Mouse (Mus musculus) heart, embryonic 14.5 days (tissue): ENCODE data around the gene Dclre1b. TPM values are rescaled to one million over a fixed set of nuclear protein-coding genes. Genes with fewer than 3 reads are reported as not detected.

Source experiments
- ATAC-seq: fragments of 200-750 bp; cut with Nextera tagmentation; 2 replicates; pipeline ENCODE4 v1.8.0; 2017; ENCODE audit warnings: low read depth, moderate TSS enrichment; ENCODE audit not compliant: insufficient number of reproducible peaks, insufficient read depth, low FRiP score
- H3K27ac ChIP-seq, 2 experiments: fragments of 200-500 bp in 1 of 2; fragments of 300-500 bp in 1 of 2; sonication (generic) in 1 of 2; replicated peaks in 1 of 2; 2 replicates each; pipeline ENCODE4 v1.5.1; 2012 to 2014; ENCODE audit warnings: low read depth in 2 of 2, low read length in 2 of 2, control low read depth in 1 of 2, mild to moderate bottlenecking in 1 of 2, mixed read lengths in 1 of 2; ENCODE audit not compliant: control insufficient read depth in 1 of 2, insufficient read depth in 1 of 2
- H3K27me3 ChIP-seq: fragments of 300-500 bp; sonication (generic); 2 replicates; pipeline ENCODE4 v1.6.1; 2014; ENCODE audit warnings: mild to moderate bottlenecking, low read length, control low read depth; ENCODE audit not compliant: control insufficient read depth, insufficient read depth
- H3K36me3 ChIP-seq: fragments of 300-500 bp; sonication (generic); 2 replicates; pipeline ENCODE4 v1.6.1; 2014; ENCODE audit warnings: mild to moderate bottlenecking, control low read depth, low read length, mixed read lengths; ENCODE audit not compliant: control insufficient read depth, insufficient read depth
- H3K4me1 ChIP-seq, 2 experiments: fragments of 200-500 bp in 1 of 2; fragments of 300-500 bp in 1 of 2; sonication (generic) in 1 of 2; 2 replicates each; pipeline ENCODE4 v1.6.1; 2012 to 2014; ENCODE audit warnings: low read length in 2 of 2, control low read depth in 1 of 2, mixed read lengths in 1 of 2; ENCODE audit not compliant: control insufficient read depth in 2 of 2, insufficient read depth in 2 of 2
- H3K4me2 ChIP-seq: fragments of 300-500 bp; sonication (generic); 2 replicates; pipeline ENCODE4 v1.6.1; 2014; ENCODE audit warnings: mild to moderate bottlenecking, low read length
- H3K4me3 ChIP-seq, 2 experiments: fragments of 200-500 bp in 1 of 2; fragments of 300-500 bp in 1 of 2; sonication (generic) in 1 of 2; 2 replicates each; pipeline ENCODE4 v1.5.1; 2012 to 2014; ENCODE audit warnings: low read length in 2 of 2, mild to moderate bottlenecking in 2 of 2, control low read depth in 1 of 2, low read depth in 1 of 2, moderate library complexity in 1 of 2; ENCODE audit not compliant: control insufficient read depth in 1 of 2, insufficient read depth in 1 of 2
- H3K9ac ChIP-seq: fragments of 300-500 bp; sonication (generic); 2 replicates; pipeline ENCODE4 v1.6.1; 2014; ENCODE audit warnings: mild to moderate bottlenecking, low read length
- H3K9me3 ChIP-seq: fragments of 300-500 bp; sonication (generic); 2 replicates; pipeline ENCODE4 v1.6.1; 2016; ENCODE audit warnings: low read length, control low read depth; ENCODE audit not compliant: control insufficient read depth
- WGBS: fragments of 180-500 bp; shearing (Covaris S2); extraction: QIAGEN DNeasy Blood & Tissue Kit; methylation state at CpG from one replicate; pipeline ENCODE4 v1.1.7; 2014; 5-methylcytosine and 5-hydroxymethylcytosine counted together
- polyA plus RNA-seq: library from polyadenylated mRNA; unstranded; fragments of >200 nt; fragmentation: Nextera tagmentation; extraction: Ambion mirVana; gene quantifications from 2 replicates; pipeline ENCODE4 v1.2.1, GENCODE M21; 2014

Dclre1b gene
- 19.8 and 23.6 TPM in 2 replicates for polyA plus RNA-seq

- H3K27me3 ChIP-seq, result no peaks in the 10 kb centered on the region
- peak within 1 kb of the TSS; percentile 88 to 89 for H3K27ac ChIP-seq
- peaks cover 0 to 11% of the 10 kb centered on the region in 2 experiments; a peak in 3 of 4 replicates for H3K4me1 ChIP-seq
- no peaks in the 10 kb centered on the region for H3K9me3 ChIP-seq
- ATAC-seq, result peak; percentile 95
- peaks cover 42% of the 10 kb centered on the region for H3K36me3 ChIP-seq
- peak within 1 kb of the TSS; percentile 88 for H3K4me2 ChIP-seq
- H3K4me3 ChIP-seq, result peak within 1 kb of the TSS; percentile 77 to 79
- under 1% methylated on average over 58 of the region's 70 CpGs for WGBS
- H3K9ac ChIP-seq, result peak within 1 kb of the TSS; percentile 84
These were observed at the start of gene Dclre1b, which contains the start of the genes Ap4b1 and Gm43064 for GRCm38 (mm10) chr3:103808891-103809798. Gene Dclre1b, minus strand, starts transcription at chr3:103809444. Gene Ap4b1, plus strand, starts transcription at chr3:103809520. Gene Gm43064, plus strand, starts transcription at chr3:103809573.

GRCm38 (mm10) chr3:103857977-103858563, 48.8 kb upstream of the Dclre1b start:
- H3K4me1 ChIP-seq, result peaks cover 6 to 8% of the 10 kb centered on the region in 2 experiments; a peak in 2 of 4 replicates
- no peaks in the 10 kb centered on the region for H3K9me3 ChIP-seq
- no peak overlapping the region for H3K27ac ChIP-seq
- no peaks in the 10 kb centered on the region for H3K36me3 ChIP-seq
- no peak overlapping the region for H3K9ac ChIP-seq
- WGBS, result 84% methylated on average over 6 of the region's 6 CpGs
- no peaks in the 10 kb centered on the region for H3K27me3 ChIP-seq
- ATAC-seq, result no peak
- H3K4me3 ChIP-seq, result no peak overlapping the region
- H3K4me2 ChIP-seq, result no peak overlapping the region

GRCm38 (mm10) chr3:103857036-103857805, 48.0 kb upstream of the Dclre1b start:
- 83% methylated on average over 7 of the region's 7 CpGs for WGBS
- no peak for ATAC-seq
- H3K4me1 ChIP-seq, result peaks cover 6 to 8% of the 10 kb centered on the region in 2 experiments; a peak in 2 of 4 replicates
- H3K4me3 ChIP-seq, result no peak overlapping the region
- H3K9ac ChIP-seq, result no peak overlapping the region
- H3K27me3 ChIP-seq, result no peaks in the 10 kb centered on the region
- no peaks in the 10 kb centered on the region for H3K36me3 ChIP-seq
- H3K9me3 ChIP-seq, result no peaks in the 10 kb centered on the region
- H3K27ac ChIP-seq, result no peak overlapping the region
- no peak overlapping the region for H3K4me2 ChIP-seq

GRCm38 (mm10) chr3:103853804-103854203, 44.6 kb upstream of the Dclre1b start:
- Histone ChIP-seq H3K4me1 (no peaks in the 10 kb centered on the region), H3K27ac (no peak overlapping the region), H3K36me3 (no peaks in the 10 kb centered on the region), H3K4me2 (no peak overlapping the region), H3K9ac (no peak overlapping the region), H3K9me3 (no peaks in the 10 kb centered on the region), H3K4me3 (no peak overlapping the region), H3K27me3 (no peaks in the 10 kb centered on the region)
- 57% methylated on average over 8 of the region's 8 CpGs for WGBS
- no peak for ATAC-seq

- no peaks in the 10 kb centered on the region for H3K36me3 ChIP-seq
- no peak overlapping the region for H3K27ac ChIP-seq
- WGBS, result 68% methylated on average over 3 of the region's 3 CpGs
- H3K27me3 ChIP-seq, result no peaks in the 10 kb centered on the region
- no peaks in the 10 kb centered on the region for H3K4me1 ChIP-seq
- no peaks in the 10 kb centered on the region for H3K9me3 ChIP-seq
- ATAC-seq, result no peak
- no peak overlapping the region for H3K4me3 ChIP-seq
- H3K4me2 ChIP-seq, result no peak overlapping the region
- H3K9ac ChIP-seq, result no peak overlapping the region
These were observed 43.5 kb upstream of the Dclre1b start for GRCm38 (mm10) chr3:103852565-103853299.

GRCm38 (mm10) chr3:103851882-103852281, 42.6 kb upstream of the Dclre1b start:
- no peak overlapping the region for H3K4me2 ChIP-seq
- 80% methylated on average over 8 of the region's 8 CpGs for WGBS
- H3K27me3 ChIP-seq, result no peaks in the 10 kb centered on the region
- no peaks in the 10 kb centered on the region for H3K9me3 ChIP-seq
- no peak overlapping the region for H3K27ac ChIP-seq
- no peak for ATAC-seq
- no peak overlapping the region for H3K9ac ChIP-seq
- H3K4me1 ChIP-seq, result no peaks in the 10 kb centered on the region
- H3K36me3 ChIP-seq, result no peaks in the 10 kb centered on the region
- H3K4me3 ChIP-seq, result no peak overlapping the region

- Histone ChIP-seq H3K9me3 (no peaks in the 10 kb centered on the region), H3K27ac (no peak overlapping the region), H3K4me3 (no peak overlapping the region), H3K9ac (no peak overlapping the region), H3K27me3 (no peaks in the 10 kb centered on the region), H3K4me2 (no peak overlapping the region), H3K4me1 (no peaks in the 10 kb centered on the region), H3K36me3 (no peaks in the 10 kb centered on the region)
- WGBS, result 90% methylated on average over 6 of the region's 6 CpGs
- ATAC-seq, result no peak
These were observed 42.2 kb upstream of the Dclre1b start for GRCm38 (mm10) chr3:103851481-103851880.
